Mouse (Mus musculus) common myeloid progenitor, adult 5-6 weeks (primary cell): Measurements from ENCODE around the gene Sncg. TPM values are rescaled to one million over a fixed set of nuclear protein-coding genes. Genes with fewer than 3 reads are reported as not detected.
A peak's percentile ranks its signal among the peaks of the same experiment; 100 is the strongest.

Source experiments
- ATAC-seq: replicated peaks from 2 replicates; pipeline ENCODE4 v1.8.0; 2016; ENCODE audit warnings: low read depth, mild to moderate bottlenecking, moderate TSS enrichment, inconsistent platforms; ENCODE audit not compliant: poor library complexity, severe bottlenecking
- total RNA-seq: library from RNA; stranded (forward); fragments of 200-1000, 187-1606 nt; gene quantifications from 2 replicates; pipeline ENCODE4 v1.2.3, GENCODE M21; 2017

Gene Sncg
- total RNA-seq, 1 experiment from 2014 or later: not detected

DNA sequence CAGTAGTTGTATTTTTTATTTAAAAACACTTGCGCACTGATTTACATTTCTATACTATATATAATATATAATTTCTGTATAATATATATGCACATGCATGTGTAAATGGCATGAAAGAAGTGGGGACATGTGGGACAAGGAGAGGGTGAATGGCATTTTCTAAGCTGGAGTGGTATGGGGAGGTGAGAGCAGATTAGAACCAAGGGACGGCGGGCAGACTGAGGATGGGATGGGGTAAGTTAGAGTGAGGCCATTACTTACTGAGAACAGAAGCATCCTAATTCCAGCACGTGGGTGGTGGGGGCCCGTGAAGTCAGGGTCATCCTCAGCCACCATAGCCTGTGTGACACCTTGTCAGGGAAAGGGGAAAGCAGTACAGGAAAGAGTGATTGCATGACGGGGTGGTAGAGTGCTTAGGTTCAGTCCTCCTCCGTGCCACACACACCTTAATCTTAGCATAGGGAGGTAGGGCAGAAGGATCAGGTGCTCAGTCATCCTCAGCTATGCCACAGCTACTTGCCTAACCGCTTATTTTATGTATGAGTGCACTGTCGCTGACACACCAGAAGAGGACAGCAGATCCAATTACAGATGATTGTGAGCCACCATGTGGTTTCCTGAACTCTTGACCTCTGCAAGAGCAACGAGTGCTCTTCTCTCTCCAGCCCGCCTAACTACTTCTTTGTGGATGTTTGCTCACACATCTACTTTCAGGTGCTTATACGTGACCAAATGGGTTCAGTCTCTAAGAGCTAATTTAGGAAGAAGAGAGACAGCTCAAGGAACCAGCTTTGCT is 28.6 kb downstream of the Sncg start:
- no peak for ATAC-seq

GRCm38 (mm10) chr14:34344361-34344760 is 30.2 kb downstream of the Sncg start:
- ATAC-seq: no peak

DNA sequence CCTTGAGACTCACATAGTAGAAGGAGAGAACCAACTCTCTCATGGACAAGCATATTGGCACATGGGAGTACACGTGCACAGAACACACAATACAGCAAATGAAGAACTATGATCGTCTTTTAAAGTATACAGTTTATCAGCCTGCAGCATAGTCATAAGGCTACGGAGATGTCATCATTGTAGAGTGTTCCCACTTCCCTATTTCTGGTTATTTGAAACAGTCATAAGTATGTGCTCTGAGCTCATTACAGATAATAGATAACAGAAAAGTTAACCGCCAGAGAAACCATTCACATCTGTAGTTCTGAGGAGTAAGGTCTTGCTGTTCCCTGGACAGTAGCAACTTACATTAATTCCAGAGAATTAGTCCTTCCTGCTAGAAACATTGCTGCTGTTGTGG is 31.5 kb downstream of the Sncg start:
- peak; percentile 90 for ATAC-seq

GRCm38 (mm10) chr14:34341993-34342392 is 32.6 kb downstream of the Sncg start:
- ATAC-seq: no peak

DNA sequence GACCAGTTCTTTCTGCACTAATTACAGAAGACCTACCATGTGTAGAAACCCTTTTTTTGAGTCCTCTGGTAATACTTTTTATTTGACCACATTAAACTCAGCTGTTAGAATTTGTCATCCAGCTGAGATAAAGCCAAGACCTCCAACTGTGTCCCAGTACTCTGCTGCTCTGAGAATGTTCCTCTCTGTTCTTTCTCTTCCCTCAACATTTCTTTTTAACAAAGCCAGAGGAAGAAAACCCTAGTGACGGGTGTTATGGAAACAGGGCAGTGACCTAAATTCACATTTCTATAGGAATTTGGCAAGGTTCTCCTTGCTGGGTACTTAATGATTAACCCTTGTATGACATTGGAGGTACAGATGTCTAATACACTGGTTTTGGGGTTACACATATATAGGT is 35.1 kb downstream of the Sncg start:
- ATAC-seq: no peak

GRCm38 (mm10) chr14:34332476-34332875 is 42.1 kb downstream of the Sncg start:
- ATAC-seq: no peak

GRCm38 (mm10) chr14:34331886-34332285 is 42.7 kb downstream of the Sncg start:
- ATAC-seq: no peak

DNA sequence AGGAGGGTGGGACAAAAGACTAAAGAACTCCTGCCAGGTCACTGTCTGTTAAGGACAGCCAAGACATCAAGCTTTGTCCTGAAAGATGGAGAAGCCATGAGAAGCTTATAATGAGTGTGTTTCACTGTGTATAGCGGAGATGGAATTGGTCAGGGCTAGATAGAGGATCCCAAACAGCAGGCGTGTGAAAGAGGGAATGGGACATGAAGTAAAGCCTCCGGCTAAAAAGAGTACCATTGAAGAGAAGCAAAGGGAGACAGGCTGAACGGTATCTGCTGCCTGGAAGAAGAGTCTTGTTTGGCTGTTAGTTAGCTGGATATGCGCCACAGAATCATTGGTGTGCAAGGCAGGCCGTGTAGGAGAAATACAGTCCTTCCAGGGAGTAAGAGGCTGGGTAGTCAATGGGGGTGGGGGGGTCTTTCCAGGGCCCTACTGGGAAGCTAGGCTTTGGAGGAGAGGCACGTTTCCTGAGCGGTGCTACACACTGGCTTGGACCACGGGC is 43.9 kb downstream of the Sncg start:
- no peak for ATAC-seq

- no peak for ATAC-seq
Measured at GRCm38 (mm10) chr14:34327618-34328017, 47.0 kb downstream of the Sncg start.

DNA sequence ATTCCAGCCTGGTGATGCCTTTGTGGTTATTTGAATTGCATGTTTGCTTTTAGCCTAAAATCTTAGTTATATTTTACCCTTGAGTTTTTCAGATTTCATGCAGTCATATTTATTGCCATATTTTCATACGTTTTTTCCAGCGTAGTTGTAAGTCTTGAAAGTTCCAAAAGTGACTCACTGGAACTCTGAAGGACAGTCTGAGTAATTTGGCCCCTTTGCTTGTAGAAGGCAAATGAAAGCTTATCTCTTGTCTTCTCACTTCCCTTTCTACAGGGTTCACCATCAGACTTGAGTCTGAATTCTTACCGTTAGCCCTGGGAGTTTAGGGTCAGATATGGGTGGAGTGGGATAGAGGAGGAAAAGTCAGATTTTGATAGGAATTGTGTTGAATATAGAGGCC is 48.0 kb downstream of the Sncg start:
- no peak for ATAC-seq

DNA sequence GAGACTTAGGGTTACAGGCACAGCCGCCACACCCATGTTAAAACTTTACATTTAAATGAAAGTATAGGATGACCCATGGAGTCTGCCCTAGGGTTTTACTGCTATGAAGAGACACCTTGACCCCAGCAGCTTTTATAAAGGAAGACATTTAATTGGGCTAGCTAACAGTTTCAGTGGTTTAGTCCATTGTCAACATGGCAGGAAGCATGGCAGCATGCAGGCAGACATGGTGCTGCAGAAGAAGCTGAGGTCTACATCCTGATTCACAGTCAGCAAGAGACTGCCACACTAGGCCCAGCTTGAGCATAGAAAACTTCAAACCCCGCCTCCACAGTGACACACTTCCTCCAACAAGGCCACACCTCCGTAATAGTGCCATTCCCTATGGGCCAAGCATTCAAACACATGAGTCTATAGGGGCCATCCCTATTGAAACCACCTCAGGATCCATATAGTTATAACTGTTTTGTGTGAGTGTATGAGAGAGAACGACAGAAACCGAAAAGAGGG is 51.0 kb downstream of the Sncg start:
- ATAC-seq: no peak

Other genes with a start within 250 kb of the Sncg start
- not detected in 2 replicates for gene Npy4r, start 222.3 kb downstream of the Sncg start, total RNA-seq
- gene Gprin2, start 173.1 kb downstream of the Sncg start, total RNA-seq: not detected in 2 replicates
- not detected in 2 replicates for gene Syt15, start 155.2 kb downstream of the Sncg start, total RNA-seq
- 17.1 and 19.9 TPM in 2 replicates for gene Shld2, start 64.3 kb downstream of the Sncg start, total RNA-seq
- gene Glud1, start 64.1 kb downstream of the Sncg start, total RNA-seq: 124 and 148 TPM in 2 replicates
- gene Fam25c, start 19.4 kb downstream of the Sncg start, total RNA-seq: not detected in 2 replicates
- not detected in 2 replicates for gene Mmrn2, start 676 bp upstream of the Sncg start, total RNA-seq
- gene Bmpr1a, start 128.6 kb upstream of the Sncg start, total RNA-seq: 0.32 and 0.34 TPM in 2 replicates
- gene 9230112D13Rik, start 148.0 kb upstream of the Sncg start, total RNA-seq: not detected in 2 replicates
- not detected in 2 replicates for gene Ldb3, start 213.9 kb upstream of the Sncg start, total RNA-seq
- gene Opn4, start 225.4 kb upstream of the Sncg start, total RNA-seq: not detected in 2 replicates